Mouse (Mus musculus): ENCODE results near the gene Slc12a4. TPM values are rescaled to one million over a fixed set of nuclear protein-coding genes. Genes with fewer than 3 reads are reported as not detected.
"Not testable (repeated sequence)": the region's sequence is repeated elsewhere in the genome, so short reads cannot be mapped to it uniquely, and the experiment has no call there.

The Slc12a4 gene
- polyA plus RNA-seq, 1 experiment, result 57.1 TPM

GRCm38 (mm10) chr8:105993226-105993625 is 27.3 kb upstream of the Slc12a4 start:
- H3K9ac ChIP-seq (ENCODE audit: low read depth, poor library complexity, severe bottlenecking), result no peak overlapping the region
- H3K27ac ChIP-seq (ENCODE audit: insufficient read depth, low read length), result no peak overlapping the region
- no peaks in the 10 kb centered on the region for H3K9me3 ChIP-seq (replicated peaks; ENCODE audit: control insufficient read depth, insufficient read depth, low read length, poor library complexity, severe bottlenecking)
- no peak for TF ChIP-seq POLR2A (IDR thresholded peaks at IDR 0.05; ENCODE audit: insufficient read depth, low read length)
- no peak overlapping the region for H3K4me3 ChIP-seq (ENCODE audit: low read depth, low read length)
- H3K4me1 ChIP-seq (ENCODE audit: control insufficient read depth, insufficient read depth, low read length), result no peaks in the 10 kb centered on the region
- no peaks in the 10 kb centered on the region for H3K36me3 ChIP-seq (ENCODE audit: control insufficient read depth, insufficient read depth, low read length, poor library complexity, severe bottlenecking)
- H3K27me3 ChIP-seq (ENCODE audit: control insufficient read depth, insufficient read depth, low read length, poor library complexity, severe bottlenecking), result no peaks in the 10 kb centered on the region

- H3K27me3 ChIP-seq (ENCODE audit: control insufficient read depth, insufficient read depth, low read length, poor library complexity, severe bottlenecking), result no peaks in the 10 kb centered on the region
- H3K4me3 ChIP-seq (ENCODE audit: low read depth, low read length), result no peak overlapping the region
- TF ChIP-seq CTCF (IDR thresholded peaks at IDR 0.05; ENCODE audit: low read depth, low read length) (no peak), POLR2A (IDR thresholded peaks at IDR 0.05; ENCODE audit: insufficient read depth, low read length) (no peak), EP300 (IDR thresholded peaks at IDR 0.05; ENCODE audit: insufficient read depth, low read depth, low read length) (no peak)
- no peak overlapping the region for H3K9ac ChIP-seq (ENCODE audit: low read depth, poor library complexity, severe bottlenecking)
- H3K9me3 ChIP-seq (replicated peaks; ENCODE audit: control insufficient read depth, insufficient read depth, low read length, poor library complexity, severe bottlenecking), result no peaks in the 10 kb centered on the region
- H3K36me3 ChIP-seq (ENCODE audit: control insufficient read depth, insufficient read depth, low read length, poor library complexity, severe bottlenecking), result no peaks in the 10 kb centered on the region
- no peak overlapping the region for H3K27ac ChIP-seq (ENCODE audit: insufficient read depth, low read length)
- no peaks in the 10 kb centered on the region for H3K4me1 ChIP-seq (ENCODE audit: control insufficient read depth, insufficient read depth, low read length)
Observed at GRCm38 (mm10) chr8:105992499-105992898, 26.6 kb upstream of the Slc12a4 start.

- H3K4me1 ChIP-seq (ENCODE audit: control insufficient read depth, insufficient read depth, low read length), result no peaks in the 10 kb centered on the region
- H3K27me3 ChIP-seq (ENCODE audit: control insufficient read depth, insufficient read depth, low read length, poor library complexity, severe bottlenecking), result no peaks in the 10 kb centered on the region
- H3K9ac ChIP-seq (ENCODE audit: low read depth, poor library complexity, severe bottlenecking), result no peak overlapping the region
- H3K27ac ChIP-seq (ENCODE audit: insufficient read depth, low read length), result no peak overlapping the region
- H3K36me3 ChIP-seq (ENCODE audit: control insufficient read depth, insufficient read depth, low read length, poor library complexity, severe bottlenecking), result no peaks in the 10 kb centered on the region
- no peak for TF ChIP-seq EP300 (IDR thresholded peaks at IDR 0.05; ENCODE audit: insufficient read depth, low read depth, low read length)
- no peak overlapping the region for H3K4me3 ChIP-seq (ENCODE audit: low read depth, low read length)
- H3K9me3 ChIP-seq (replicated peaks; ENCODE audit: control insufficient read depth, insufficient read depth, low read length, poor library complexity, severe bottlenecking), result no peaks in the 10 kb centered on the region
Observed at GRCm38 (mm10) chr8:105991546-105991945, 25.6 kb upstream of the Slc12a4 start.

- Histone ChIP-seq H3K4me1 (ENCODE audit: control insufficient read depth, insufficient read depth, low read length) (no peaks in the 10 kb centered on the region), H3K27me3 (ENCODE audit: control insufficient read depth, insufficient read depth, low read length, poor library complexity, severe bottlenecking) (no peaks in the 10 kb centered on the region), H3K36me3 (ENCODE audit: control insufficient read depth, insufficient read depth, low read length, poor library complexity, severe bottlenecking) (no peaks in the 10 kb centered on the region), H3K27ac (ENCODE audit: insufficient read depth, low read length) (no peak within 1 kb of the TSS), H3K9ac (ENCODE audit: low read depth, poor library complexity, severe bottlenecking) (no peak within 1 kb of the TSS), H3K4me3 (ENCODE audit: low read depth, low read length) (no peak within 1 kb of the TSS), H3K9me3 (replicated peaks; ENCODE audit: control insufficient read depth, insufficient read depth, low read length, poor library complexity, severe bottlenecking) (no peaks in the 10 kb centered on the region)
- TF ChIP-seq EP300 (IDR thresholded peaks at IDR 0.05; ENCODE audit: insufficient read depth, low read depth, low read length) (no peak), CTCF (IDR thresholded peaks at IDR 0.05; ENCODE audit: low read depth, low read length) (peak; percentile 95)
Observed at GRCm38 (mm10) chr8:105990856-105991387, 25.0 kb upstream of the Slc12a4 start, which contains the start of gene Dus2. Gene Dus2 (plus strand): TSS chr8:105991337.

GRCm38 (mm10) chr8:105988546-105988945 is 22.6 kb upstream of the Slc12a4 start:
- H3K27me3 ChIP-seq (ENCODE audit: control insufficient read depth, insufficient read depth, low read length, poor library complexity, severe bottlenecking), result no peaks in the 10 kb centered on the region
- H3K4me3 ChIP-seq (ENCODE audit: low read depth, low read length), result no peak overlapping the region
- H3K9me3 ChIP-seq (replicated peaks; ENCODE audit: control insufficient read depth, insufficient read depth, low read length, poor library complexity, severe bottlenecking), result no peaks in the 10 kb centered on the region
- H3K27ac ChIP-seq (ENCODE audit: insufficient read depth, low read length), result no peak overlapping the region
- no peaks in the 10 kb centered on the region for H3K36me3 ChIP-seq (ENCODE audit: control insufficient read depth, insufficient read depth, low read length, poor library complexity, severe bottlenecking)
- no peaks in the 10 kb centered on the region for H3K4me1 ChIP-seq (ENCODE audit: control insufficient read depth, insufficient read depth, low read length)
- H3K9ac ChIP-seq (ENCODE audit: low read depth, poor library complexity, severe bottlenecking), result no peak overlapping the region
- TF ChIP-seq POLR2A (IDR thresholded peaks at IDR 0.05; ENCODE audit: insufficient read depth, low read length) (no peak), CTCF (IDR thresholded peaks at IDR 0.05; ENCODE audit: low read depth, low read length) (no peak), EP300 (IDR thresholded peaks at IDR 0.05; ENCODE audit: insufficient read depth, low read depth, low read length) (no peak)

- not testable (repeated sequence) for H3K4me3 ChIP-seq (ENCODE audit: low read depth, low read length); H3K27me3 ChIP-seq (ENCODE audit: control insufficient read depth, insufficient read depth, low read length, poor library complexity, severe bottlenecking); H3K36me3 ChIP-seq (ENCODE audit: control insufficient read depth, insufficient read depth, low read length, poor library complexity, severe bottlenecking); H3K4me1 ChIP-seq (ENCODE audit: control insufficient read depth, insufficient read depth, low read length); H3K9me3 ChIP-seq (replicated peaks; ENCODE audit: control insufficient read depth, insufficient read depth, low read length, poor library complexity, severe bottlenecking); H3K9ac ChIP-seq (ENCODE audit: low read depth, poor library complexity, severe bottlenecking); H3K27ac ChIP-seq (ENCODE audit: insufficient read depth, low read length)
Observed at GRCm38 (mm10) chr8:105983406-105983805, 17.5 kb upstream of the Slc12a4 start.
